Comparison of ENCODE assay signal across 14 mouse cellular contexts in genomic region chr10:21187847-21188246, GRCm38 (mm10).
"Had no signal": no experiment of that assay in that cellular context is flagged by ENCODE, and none has a peak within 500 bp of the region (broad histone marks: within the 10 kb centered on the region; RNA-seq: fewer than 3 reads in every experiment).

No protein-coding gene starts in this region.

- H3K36me3 ChIP-seq: limb, embryonic 10.5 days; midbrain, embryonic 12.5 days; neural tube, embryonic 15.5 days had no signal

- DNase-seq: kidney, adult 8-10 months; kidney, postnatal 25 days; lung, adult 2 months; lung, postnatal 4 days; right cerebral cortex, adult 18-20 months; right cerebral cortex, postnatal 25 days had no signal

- ATAC-seq: intestine, embryonic 16.5 days; lung, postnatal 0 days had no signal

- H3K9ac ChIP-seq: liver, embryonic 14.5 days; midbrain, embryonic 12.5 days; neural tube, embryonic 15.5 days had no signal

- H3K9me3 ChIP-seq: limb, embryonic 10.5 days; midbrain, embryonic 12.5 days; neural tube, embryonic 15.5 days had no signal

- H3K27ac ChIP-seq: left cerebral cortex, adult 2 months; limb, embryonic 10.5 days; liver, embryonic 14.5 days; midbrain, embryonic 12.5 days; neural tube, embryonic 15.5 days; stomach, postnatal 0 days had no signal

- H3K4me1 ChIP-seq: limb, embryonic 10.5 days; midbrain, embryonic 12.5 days had no signal

- H3K4me3 ChIP-seq: left cerebral cortex, adult 2 months; midbrain, embryonic 12.5 days had no signal
